Mouse (Mus musculus) heart, postnatal 14 days (tissue): ENCODE measurements around the gene Cdh8. TPM values are rescaled to one million over a fixed set of nuclear protein-coding genes. Genes with fewer than 3 reads are reported as not detected.
"Not testable (repeated sequence)": the region's sequence is repeated elsewhere in the genome, so short reads cannot be mapped to it uniquely, and the experiment has no call there.

Experiments used
- DNase-seq, 2 experiments: peaks; one replicate each; pipeline ENCODE4 v3.0.0; 2021 to 2022
- intact Hi-C: fragments of 180-260 bp; cut with DNase I; formaldehyde crosslinking; loops from one replicate; pipeline ENCODE4 v1.15.1; 2025
- total RNA-seq, 2 experiments: library from RNA; stranded (reverse); gene quantifications; 2 replicates each; pipeline ENCODE4 v1.2.3; 2021

The Cdh8 gene
- total RNA-seq, 2 experiments from 2014 or later, result 0.32 to 0.33 TPM

GRCm38 (mm10) chr8:99290201-99290600, 126.1 kb downstream of the Cdh8 start:
- intact Hi-C loops, result no loop called here
- no peak for DNase-seq

- DNase-seq, result no peak
- intact Hi-C loops, result no loop called here
These were observed 131.2 kb downstream of the Cdh8 start for GRCm38 (mm10) chr8:99285103-99285502.

GRCm38 (mm10) chr8:99280375-99280774, 135.9 kb downstream of the Cdh8 start:
- DNase-seq, result no peak
- intact Hi-C loops, result no loop called here

GRCm38 (mm10) chr8:99267133-99267532, 149.1 kb downstream of the Cdh8 start:
- intact Hi-C loops, result no loop called here
- no peak for DNase-seq

- intact Hi-C loops, result no loop called here
- DNase-seq, result no peak
These were observed 181.9 kb downstream of the Cdh8 start for GRCm38 (mm10) chr8:99234372-99234771.

- intact Hi-C loops, result no loop called here
These were observed 192.6 kb downstream of the Cdh8 start for GRCm38 (mm10) chr8:99223697-99224096.

GRCm38 (mm10) chr8:99205194-99205593, 211.1 kb downstream of the Cdh8 start:
- DNase-seq, result no peak

More at GRCm38 (mm10) chr8:99223697-99224096, 192.6 kb downstream of the Cdh8 start:
- no peak for DNase-seq

GRCm38 (mm10) chr8:99190643-99191042, 225.6 kb downstream of the Cdh8 start:
- intact Hi-C loops, result no loop called here
- DNase-seq, result no peak

More at GRCm38 (mm10) chr8:99205194-99205593, 211.1 kb downstream of the Cdh8 start:
- intact Hi-C loops, result no loop called here

- intact Hi-C loops, result no loop called here
- no peak for DNase-seq
These were observed 229.4 kb downstream of the Cdh8 start for GRCm38 (mm10) chr8:99186879-99187278.

GRCm38 (mm10) chr8:99184186-99184585, 232.1 kb downstream of the Cdh8 start:
- no peak for DNase-seq
- intact Hi-C loops, result no loop called here

GRCm38 (mm10) chr8:99166966-99167365, 249.3 kb downstream of the Cdh8 start:
- intact Hi-C loops, result no loop called here
- no peak for DNase-seq

GRCm38 (mm10) chr8:99161633-99162032, 254.6 kb downstream of the Cdh8 start:
- no peak for DNase-seq
- intact Hi-C loops, result no loop called here

GRCm38 (mm10) chr8:99145436-99145835, 270.8 kb downstream of the Cdh8 start:
- DNase-seq, result no peak
- intact Hi-C loops, result no loop called here

GRCm38 (mm10) chr8:99144761-99145160, 271.5 kb downstream of the Cdh8 start:
- DNase-seq, intact Hi-C loops: not testable (repeated sequence)

GRCm38 (mm10) chr8:99098453-99098852, 317.8 kb downstream of the Cdh8 start:
- DNase-seq, result no peak
- intact Hi-C loops, result no loop called here

GRCm38 (mm10) chr8:99051344-99051743, 364.9 kb downstream of the Cdh8 start:
- intact Hi-C loops, result no loop called here
- no peak for DNase-seq

GRCm38 (mm10) chr8:99048664-99049363, 367.5 kb downstream of the Cdh8 start:
- intact Hi-C loops, result no loop called here
- no peak for DNase-seq

- DNase-seq, result no peak
- intact Hi-C loops, result no loop called here
These were observed 375.8 kb downstream of the Cdh8 start for GRCm38 (mm10) chr8:99040423-99040822.

- no peak for DNase-seq
- intact Hi-C loops, result no loop called here
These were observed 385.2 kb downstream of the Cdh8 start for GRCm38 (mm10) chr8:99031060-99031459.
